In the genomic region with DNA sequence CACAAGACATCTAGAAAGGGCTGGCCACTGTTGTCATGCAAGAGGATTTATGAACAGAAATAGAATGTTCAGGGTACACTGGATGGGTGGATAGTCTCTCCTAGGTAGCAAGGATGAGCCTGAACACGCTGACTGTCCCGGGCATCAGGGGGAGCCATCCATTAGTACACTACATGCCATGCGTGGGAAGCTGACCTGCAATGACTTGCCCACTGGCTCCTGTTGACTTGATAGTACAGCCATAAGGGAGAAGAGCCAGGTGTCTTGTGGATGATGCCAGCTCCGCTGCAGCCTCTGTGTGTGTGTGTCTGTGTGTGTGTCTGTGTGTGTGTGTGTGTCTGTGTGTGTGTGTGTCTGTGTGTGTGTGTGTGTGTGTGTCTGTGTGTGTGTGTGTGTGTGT, we compare ENCODE assay signal across 12 mouse cellular contexts.
"Had no signal": no experiment of that assay in that cellular context is flagged by ENCODE, and none has a peak within 500 bp of the region (broad histone marks: within the 10 kb centered on the region; RNA-seq: fewer than 3 reads in every experiment).

No protein-coding gene starts in this region.

- DNase-seq: left cerebral cortex, postnatal 4 days; liver; liver, embryonic 13.5 days; liver, postnatal 0 days; lung, adult 18-20 months; lung, adult 2 months; lung, embryonic 14.5 days; lung, postnatal 10 days; lung, postnatal 14 days; lung, postnatal 36 days; lung, postnatal 4 days; midbrain, embryonic 14.5 days had no signal
